9 mouse cellular contexts compared by ENCODE assay signal in genomic region chr9:43104873-43105663, GRCm38 (mm10). TPM values are rescaled to one million over a fixed set of nuclear protein-coding genes. Genes with fewer than 3 reads are reported as not detected.
DNase-seq lines count a peak whose midpoint lies in the region; ATAC-seq and TF ChIP-seq lines count a peak whose summit lies in the region.
"Had no signal": no experiment of that assay in that cellular context is flagged by ENCODE, and none has a peak within 500 bp of the region (broad histone marks: within the 10 kb centered on the region; RNA-seq: fewer than 3 reads in every experiment).

No protein-coding gene starts in this region.

- no peaks in the 10 kb centered on the region for H3K27me3 ChIP-seq in heart, embryonic 11.5 days (ENCODE audit: control insufficient read depth, insufficient read depth, low read length)
- no peaks in the 10 kb centered on the region for H3K27me3 ChIP-seq in kidney, embryonic 15.5 days
- no peaks in the 10 kb centered on the region for H3K27me3 ChIP-seq in stomach, embryonic 15.5 days (replicated peaks)

- peak overlapping the region; percentile 92 for H3K4me3 ChIP-seq in left cerebral cortex, adult 2 months
- H3K4me3 ChIP-seq in heart, embryonic 11.5 days (ENCODE audit: low read depth, low read length), result peak overlapping the region; percentile 91
- peak overlapping the region; percentile 92 for H3K4me3 ChIP-seq in kidney, embryonic 15.5 days (replicated peaks)
- H3K4me3 ChIP-seq in stomach, embryonic 15.5 days (replicated peaks), result peak overlapping the region; percentile 97

- H3K9ac ChIP-seq in heart, embryonic 11.5 days (ENCODE audit: low read depth, low read length), result peak overlapping the region; percentile 96
- peak overlapping the region; percentile 91 for H3K9ac ChIP-seq in kidney, embryonic 15.5 days
- peak overlapping the region; percentile 82 for H3K9ac ChIP-seq in stomach, embryonic 15.5 days

- H3K27ac ChIP-seq in left cerebral cortex, adult 2 months, result peak overlapping the region; percentile 94
- peak overlapping the region; percentile 94 for H3K27ac ChIP-seq in heart, embryonic 11.5 days (ENCODE audit: low read depth, low read length)
- peak overlapping the region; percentile 92 for H3K27ac ChIP-seq in kidney, embryonic 15.5 days
- H3K27ac ChIP-seq in stomach, embryonic 15.5 days, result peak overlapping the region; percentile 96

- H3K36me3 ChIP-seq in heart, embryonic 11.5 days (ENCODE audit: control insufficient read depth, insufficient read depth, low read length), result no peaks in the 10 kb centered on the region
- 0 out of 2 replicates have a peak, but pooled peaks cover 1% of the 10 kb centered on the region for H3K36me3 ChIP-seq in kidney, embryonic 15.5 days
- H3K36me3 ChIP-seq in stomach, embryonic 15.5 days, result no peaks in the 10 kb centered on the region

- peak; percentile 29 to 35 for DNase-seq in left cerebral cortex, adult 2 months (ENCODE audit: extremely low spot score in 1 of 2, low spot score in 2 of 2)
- no peak for DNase-seq in left cerebral cortex, postnatal 14 days (ENCODE audit: low spot score in 2 of 2)
- DNase-seq in R1 (ENCODE audit: low read depth, low spot score), result peak; percentile 74
- peak; percentile 59 for DNase-seq in embryo, embryonic 10.5 days (ENCODE audit: low spot score)
- DNase-seq in lung, postnatal 10 days, result peak; percentile 55

- no peaks in the 10 kb centered on the region for H3K9me3 ChIP-seq in heart, embryonic 11.5 days (replicated peaks; ENCODE audit: control insufficient read depth, low read length)
- H3K9me3 ChIP-seq in kidney, embryonic 15.5 days (replicated peaks), result no peaks in the 10 kb centered on the region
- H3K9me3 ChIP-seq in stomach, embryonic 15.5 days, result no peaks in the 10 kb centered on the region

- intact Hi-C loops in left cerebral cortex, adult 2 months (cut with DNase I), result no loop called here
- intact Hi-C loops in left cerebral cortex, postnatal 14 days (cut with DNase I), result no loop called here

- no peak for ATAC-seq in heart, embryonic 11.5 days (replicated peaks; ENCODE audit: insufficient number of reproducible peaks, low FRiP score, low TSS enrichment)
- peak; percentile 30; the same call in 1 of the 2 replicates for ATAC-seq in kidney, embryonic 15.5 days (replicated peaks; ENCODE audit: low FRiP score)
- ATAC-seq in stomach, embryonic 15.5 days (ENCODE audit: insufficient read depth, low FRiP score, low read depth), result no peak; the same call in 1 of the 2 replicates

- under 1% methylated on average over 40 of the region's 40 CpGs for WGBS in heart, embryonic 11.5 days (ENCODE audit: insufficient replicate concordance)
- WGBS in kidney, embryonic 15.5 days, result under 1% methylated on average over 40 of the region's 40 CpGs
- WGBS in stomach, embryonic 15.5 days, result under 1% methylated on average over 32 of the region's 40 CpGs

- peak overlapping the region; percentile 83 for H3K4me2 ChIP-seq in heart, embryonic 11.5 days
- H3K4me2 ChIP-seq in kidney, embryonic 15.5 days, result peak overlapping the region; percentile 78
- H3K4me2 ChIP-seq in stomach, embryonic 15.5 days, result peak overlapping the region; percentile 88

- H3K4me1 ChIP-seq in heart, embryonic 11.5 days (ENCODE audit: control insufficient read depth, insufficient read depth, low read length), result peaks cover 22% of the 10 kb centered on the region
- peaks cover 43% of the 10 kb centered on the region for H3K4me1 ChIP-seq in kidney, embryonic 15.5 days
- peaks cover 16% of the 10 kb centered on the region for H3K4me1 ChIP-seq in stomach, embryonic 15.5 days

- TF ChIP-seq CTCF in left cerebral cortex, adult 2 months (IDR thresholded peaks at IDR 0.05), result no peak

RNA-seq across cellular contexts. Expression of gene Arhgef12, which starts 2.0 kb away (rescaled TPM):
- 100 to 1,000 TPM; 162 to 164 TPM for total RNA-seq in left cerebral cortex, adult 2 months (2021)
- 100 to 1,000 TPM; 156 to 159 TPM for total RNA-seq in left cerebral cortex, postnatal 14 days (2021)
- polyA plus RNA-seq in heart, embryonic 11.5 days (2014; fragmentation: Nextera tagmentation; extraction: Ambion mirVana), result 9.6 and 16.8 TPM in 2 replicates
- 14.6 and 15.5 TPM in 2 replicates for polyA plus RNA-seq in kidney, embryonic 15.5 days (2015; fragmentation: Nextera tagmentation; extraction: Ambion mirVana)
- 12.5 and 14.0 TPM in 2 replicates for polyA plus RNA-seq in stomach, embryonic 15.5 days (2015; fragmentation: Nextera tagmentation; extraction: Ambion mirVana)

RNA-seq across cellular contexts. Expression of gene Tmem136, which starts 11.3 kb away (rescaled TPM):
- total RNA-seq in left cerebral cortex, adult 2 months (2021), result 10 to 100 TPM; 15.6 to 16.8 TPM
- total RNA-seq in left cerebral cortex, postnatal 14 days (2021), result 10 to 100 TPM; 15.4 to 18.0 TPM
- polyA plus RNA-seq in heart, embryonic 11.5 days (2014; fragmentation: Nextera tagmentation; extraction: Ambion mirVana), result 14.1 and 20.0 TPM in 2 replicates
- 7.5 and 8.6 TPM in 2 replicates for polyA plus RNA-seq in kidney, embryonic 15.5 days (2015; fragmentation: Nextera tagmentation; extraction: Ambion mirVana)
- polyA plus RNA-seq in stomach, embryonic 15.5 days (2015; fragmentation: Nextera tagmentation; extraction: Ambion mirVana), result 3.6 and 4.9 TPM in 2 replicates
- total RNA-seq: neutrophil, adult 5-6 weeks had no signal

Comparison
In these comparisons a context has a peak if more than half of its experiments do, and no peak if none do; other contexts are left out.
1. DNase-seq: peak in left cerebral cortex, adult 2 months (2 of 2), R1 (single experiment), embryo, embryonic 10.5 days (single experiment) and lung, postnatal 10 days (single experiment); none in left cerebral cortex, postnatal 14 days (0 of 2).
2. Peak in every context shown above with its lines, with median percentiles within 50 percentile points of each other: H3K27ac ChIP-seq, H3K4me3 ChIP-seq, H3K4me2 ChIP-seq and H3K9ac ChIP-seq.